Mouse (Mus musculus) mouse trophoblast stem cell (cell line): ENCODE data around the gene Dock4.

Experiments
- in situ Hi-C, 2 experiments: fragments of 300-500 bp; cut with MseI, MboI; formaldehyde crosslinking; loops; 2 replicates in 1 of 2; 3 replicates in 1 of 2; pipeline ENCODE4 v1.15.1; 2025

Dock4 gene

GRCm38 (mm10) chr12:40759281-40759680 lies 313.5 kb downstream of the Dock4 start:
- in situ Hi-C loops = no loop called here

DNA sequence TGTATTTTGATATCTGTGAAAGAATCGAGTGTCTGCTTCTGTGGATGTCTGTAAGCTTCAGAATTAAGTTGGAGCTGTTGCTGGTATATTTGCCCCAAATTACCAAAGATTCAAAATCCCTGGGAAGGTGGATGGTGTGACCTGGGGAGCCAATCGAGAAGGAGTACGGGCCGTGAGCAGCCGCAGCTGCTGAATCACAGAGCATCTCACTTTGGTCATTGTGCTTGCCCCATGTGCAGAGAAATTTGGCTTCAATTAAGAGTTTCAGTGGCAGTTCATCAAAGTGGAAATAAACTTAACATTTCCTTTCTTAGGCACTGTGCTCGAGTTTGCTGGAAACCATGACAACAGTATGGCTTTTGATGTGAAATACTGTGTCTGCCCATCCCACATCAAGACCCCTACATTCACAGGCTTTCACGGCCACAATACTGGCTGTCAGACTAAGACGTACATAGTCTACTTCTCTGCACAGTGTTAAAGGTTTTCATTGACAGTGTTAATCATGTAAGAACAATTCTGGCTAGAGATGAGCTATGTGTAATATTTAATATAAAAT lies 321.6 kb downstream of the Dock4 start:
- in situ Hi-C loops = no loop called here

GRCm38 (mm10) chr12:40773091-40773490 lies 327.3 kb downstream of the Dock4 start:
- in situ Hi-C loops = no loop called here

- in situ Hi-C loops = no loop called here
Observed at GRCm38 (mm10) chr12:40781554-40781953, 335.8 kb downstream of the Dock4 start.

- in situ Hi-C loops = no loop called here
Observed at GRCm38 (mm10) chr12:40788621-40789111, 342.9 kb downstream of the Dock4 start.

DNA sequence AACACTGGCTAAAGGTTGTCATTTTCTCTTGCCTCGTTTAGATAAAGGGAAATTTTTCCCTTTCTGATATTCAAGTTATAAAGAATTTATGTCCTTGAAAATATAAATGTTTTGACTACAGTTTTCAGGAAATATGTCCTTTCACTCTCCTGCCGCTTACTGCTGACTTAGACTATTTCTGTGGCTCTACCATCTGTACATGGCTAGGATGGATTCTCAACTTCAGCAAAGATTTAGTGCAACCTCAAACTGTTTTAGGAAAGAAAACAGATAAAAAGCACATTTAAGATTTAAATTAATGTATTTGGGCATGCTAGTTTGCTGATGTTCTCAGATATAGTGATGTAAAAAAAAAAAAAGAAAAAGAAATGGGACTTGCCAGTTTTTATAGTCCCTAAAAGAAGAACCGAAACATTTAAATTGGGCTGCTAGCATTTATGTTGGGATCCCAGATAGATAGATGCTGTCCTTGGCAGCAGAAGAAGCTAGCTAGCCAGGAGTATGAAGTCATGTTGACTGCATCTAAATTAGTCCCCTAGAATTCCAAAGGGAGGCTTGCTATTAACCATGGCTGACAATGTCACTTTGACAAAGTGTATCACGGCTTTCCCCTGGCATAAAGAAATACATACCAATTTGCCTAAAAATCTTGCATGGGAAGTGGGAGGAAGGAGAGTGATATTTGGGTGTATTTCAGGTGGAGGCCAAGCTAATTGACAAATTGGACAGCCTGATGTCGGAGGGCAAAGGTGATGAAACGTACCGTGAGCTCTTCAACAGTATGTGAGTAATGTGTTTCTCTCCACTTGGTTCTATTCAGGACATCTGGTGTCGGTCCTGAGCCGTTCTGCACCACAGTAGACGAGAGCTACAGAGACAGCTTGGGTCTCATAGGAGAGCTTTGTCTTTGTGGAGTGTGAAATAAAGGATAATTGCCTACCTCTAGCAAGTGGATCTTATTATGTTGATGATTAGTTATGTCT lies 343.9 kb downstream of the Dock4 start:
- in situ Hi-C loops = no loop called here

GRCm38 (mm10) chr12:40791221-40791620 lies 345.5 kb downstream of the Dock4 start:
- in situ Hi-C loops = no loop called here

GRCm38 (mm10) chr12:40792184-40792650 lies 346.5 kb downstream of the Dock4 start:
- in situ Hi-C loops = no loop called here

- in situ Hi-C loops = no loop called here
Observed at GRCm38 (mm10) chr12:40794066-40794465, 348.3 kb downstream of the Dock4 start.

- in situ Hi-C loops = no loop called here
Observed at GRCm38 (mm10) chr12:40794756-40795155, 349.0 kb downstream of the Dock4 start.

DNA sequence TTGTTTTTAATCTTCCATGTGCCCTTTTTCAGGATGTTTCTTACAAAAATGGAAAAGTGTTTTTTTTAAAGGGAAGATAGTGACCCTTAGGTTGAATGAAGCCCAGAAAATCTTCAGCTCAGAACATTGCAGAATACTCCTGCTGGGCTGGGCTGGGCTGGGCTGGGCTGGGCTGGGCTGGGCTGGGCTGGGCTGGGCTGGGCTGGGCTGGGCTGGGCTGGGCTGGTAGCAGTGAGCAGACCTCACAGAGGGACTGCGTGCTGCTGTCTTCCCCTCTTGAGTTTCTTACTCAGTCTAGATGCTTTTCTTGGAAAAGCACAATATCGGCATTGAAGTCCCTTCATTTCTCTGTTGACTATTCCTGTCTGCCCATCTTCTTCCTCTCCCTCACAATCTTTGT lies 350.0 kb downstream of the Dock4 start:
- in situ Hi-C loops = no loop called here

DNA sequence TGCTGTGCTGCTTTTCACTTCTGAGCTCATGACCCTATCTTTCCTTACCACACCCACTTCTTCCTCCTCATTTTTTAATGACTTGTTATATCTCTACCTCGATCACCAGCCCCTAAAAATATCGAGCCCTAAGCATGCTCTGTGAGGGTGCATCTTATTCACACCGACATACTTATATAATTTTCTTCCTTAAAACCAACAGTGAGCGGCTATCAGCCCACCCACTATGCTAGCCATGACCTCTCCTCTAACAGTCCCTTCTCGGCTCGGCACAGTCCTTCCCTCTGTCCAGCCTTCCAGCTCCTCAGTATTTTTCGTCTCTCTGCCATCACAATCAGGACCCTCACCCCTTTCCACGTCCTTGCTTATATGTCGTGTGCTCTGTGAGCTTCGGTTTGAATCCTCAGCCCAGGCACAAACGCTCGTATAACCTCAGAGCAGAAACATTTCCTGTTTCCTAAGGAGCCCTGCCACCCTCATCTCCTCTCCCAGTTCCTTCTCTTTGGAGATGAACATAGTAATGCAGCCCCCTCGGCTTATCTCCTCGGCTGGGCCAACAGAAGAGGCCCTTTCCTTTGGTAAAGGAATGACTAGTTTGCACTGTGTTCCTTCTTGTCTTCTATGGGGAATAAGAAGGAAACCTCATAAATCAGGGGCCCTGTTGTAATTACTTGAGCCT lies 351.2 kb downstream of the Dock4 start:
- in situ Hi-C loops = no loop called here

DNA sequence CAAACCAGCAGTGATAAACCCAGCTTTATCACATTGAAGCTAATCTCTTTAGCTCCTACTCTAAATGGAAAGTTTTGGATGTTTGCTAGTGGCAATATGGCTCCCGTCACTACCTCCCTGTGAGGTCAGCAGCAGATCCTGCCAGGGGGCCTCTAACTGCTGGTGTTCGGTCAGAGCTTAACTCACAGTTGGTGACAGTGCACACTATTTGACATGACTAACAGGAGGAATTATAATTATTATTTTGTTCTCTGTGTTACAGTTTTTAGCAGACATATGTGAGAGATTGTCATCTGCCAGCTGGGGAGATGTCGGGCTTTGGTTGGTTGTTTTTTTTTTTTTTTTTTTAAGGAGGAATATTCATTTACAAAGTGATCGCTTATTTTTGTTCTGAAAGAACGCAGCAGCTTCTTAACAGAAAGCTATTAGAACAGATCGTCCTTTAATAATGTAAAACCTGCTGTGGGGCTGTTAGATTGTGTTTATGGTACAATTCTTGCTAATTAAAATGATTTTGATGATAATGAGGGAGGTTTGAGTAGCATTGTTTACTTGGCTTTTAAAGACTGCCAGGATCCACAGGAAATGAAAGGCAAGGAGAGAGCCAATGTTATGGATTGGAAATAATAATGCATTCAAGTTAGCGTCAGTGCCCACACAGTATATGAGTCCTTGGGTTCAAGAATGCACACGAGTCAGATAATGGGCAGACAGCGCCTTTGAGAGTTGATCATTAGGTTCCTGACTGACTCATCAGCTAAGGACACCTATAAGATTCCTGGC lies 352.0 kb downstream of the Dock4 start:
- in situ Hi-C loops = no loop called here

DNA sequence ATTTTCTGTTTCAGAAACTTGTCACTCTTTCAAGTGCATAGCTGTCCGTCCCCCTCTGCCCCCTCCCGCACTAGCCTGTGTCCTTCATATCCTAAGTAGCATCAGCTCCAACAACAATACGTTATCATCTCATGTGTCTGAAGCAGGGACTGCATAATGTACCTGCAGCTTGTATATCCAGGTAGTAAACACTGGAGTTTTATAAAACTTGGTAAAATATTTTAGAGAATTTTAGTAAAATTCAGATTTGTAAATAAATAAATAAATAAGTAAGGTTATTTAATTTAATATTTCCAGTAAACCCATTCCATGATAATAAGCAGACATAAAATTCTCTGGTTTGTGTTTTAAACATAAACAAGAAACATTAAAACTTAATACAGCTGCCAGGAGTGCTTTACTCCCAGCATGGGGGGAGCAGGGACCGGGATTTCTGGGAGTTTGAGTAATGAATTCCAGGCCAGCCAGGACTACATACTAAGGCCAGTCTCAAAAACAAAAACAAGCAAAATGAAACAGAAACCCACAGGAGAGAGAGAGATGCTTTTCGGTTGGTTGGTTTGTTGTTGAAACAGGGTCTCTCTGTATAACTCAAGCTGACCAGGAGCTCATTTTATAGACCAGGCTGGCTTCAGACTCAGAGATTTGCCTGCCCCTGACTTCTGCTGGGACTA lies 352.7 kb downstream of the Dock4 start:
- in situ Hi-C loops = no loop called here

DNA sequence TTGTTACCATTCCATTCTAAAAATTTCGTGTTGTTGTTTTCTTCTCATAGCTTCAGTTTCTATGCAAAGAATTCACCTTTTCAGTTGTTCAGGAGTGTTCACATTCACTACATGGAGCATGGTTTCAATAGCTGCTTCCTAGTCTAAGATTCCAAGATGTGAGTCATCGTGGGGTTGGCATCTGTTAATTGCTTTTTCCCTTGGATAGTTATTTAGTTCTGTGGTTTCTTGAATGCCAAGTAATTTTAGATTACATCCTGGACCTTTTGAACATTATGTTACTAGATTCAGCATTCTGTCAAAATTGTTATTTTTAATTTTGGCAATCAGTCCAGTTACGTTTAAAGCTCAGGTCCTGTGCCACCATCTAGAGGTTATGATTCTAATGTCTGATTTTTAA lies 355.7 kb downstream of the Dock4 start:
- in situ Hi-C loops = no loop called here

DNA sequence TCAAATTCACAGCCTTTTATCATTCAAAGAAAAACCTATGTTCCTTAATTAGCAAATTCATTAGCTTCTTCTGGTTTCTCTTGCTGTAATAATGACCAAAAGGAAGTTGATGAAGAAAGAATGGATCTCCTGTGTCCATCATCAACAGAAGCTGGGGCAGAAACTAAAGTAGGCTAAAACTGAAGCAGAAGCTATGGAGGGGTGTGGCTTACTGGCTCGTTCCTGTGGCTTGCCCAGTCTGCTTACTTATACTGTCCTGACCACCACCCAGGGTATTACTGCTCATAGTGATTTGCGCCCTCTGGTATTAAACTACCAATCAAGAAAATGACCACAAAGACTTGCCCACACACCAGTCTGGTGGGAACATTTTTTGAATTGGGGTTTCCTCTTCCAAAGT lies 359.5 kb downstream of the Dock4 start:
- in situ Hi-C loops = no loop called here

GRCm38 (mm10) chr12:40807916-40808315 lies 362.2 kb downstream of the Dock4 start:
- in situ Hi-C loops = no loop called here

GRCm38 (mm10) chr12:40813474-40813873 lies 367.7 kb downstream of the Dock4 start:
- in situ Hi-C loops = loop anchor here in 1 of 2 experiments (10.0 kb wide), 1 partner anchor 559 kb away; no protein-coding TSS in a partner anchor

- in situ Hi-C loops = loop anchor here in 1 of 2 experiments (10.0 kb wide), 1 partner anchor 560 kb away; no protein-coding TSS in a partner anchor
Observed at GRCm38 (mm10) chr12:40814659-40815363, 369.1 kb downstream of the Dock4 start.
